Mouse (Mus musculus): Measurements from ENCODE around the gene Wnk4. TPM values are rescaled to one million over a fixed set of nuclear protein-coding genes. Genes with fewer than 3 reads are reported as not detected.

Wnk4 gene
- total RNA-seq, 1 experiment from 2014 or later = 3.4 TPM

- peak; percentile 38 for DNase-seq
These were observed 16.1 kb downstream of the Wnk4 start for GRCm38 (mm10) chr11:101276319-101277070.

- peak; percentile 22 for DNase-seq
These were observed 17.2 kb downstream of the Wnk4 start for GRCm38 (mm10) chr11:101277381-101278222.

- peak; percentile 89 for DNase-seq
These were observed 18.1 kb downstream of the Wnk4 start, which contains the start of the genes Cntd1 and Coa3 for GRCm38 (mm10) chr11:101278223-101279192. Cntd1 (plus strand) TSS chr11:101279012. Coa3 (minus strand) TSS chr11:101279114.

GRCm38 (mm10) chr11:101279193-101279569, 18.8 kb downstream of the Wnk4 start:
- peak; percentile 15 for DNase-seq

- no peak for DNase-seq
These were observed 20.5 kb downstream of the Wnk4 start for GRCm38 (mm10) chr11:101280837-101281236.

GRCm38 (mm10) chr11:101282896-101283295, 22.5 kb downstream of the Wnk4 start:
- no peak for DNase-seq

- DNase-seq = no peak
These were observed 23.4 kb downstream of the Wnk4 start for GRCm38 (mm10) chr11:101283805-101284204.

GRCm38 (mm10) chr11:101287306-101287705, 26.9 kb downstream of the Wnk4 start:
- DNase-seq = peak; percentile 64

- no peak for DNase-seq
These were observed 30.9 kb downstream of the Wnk4 start for GRCm38 (mm10) chr11:101291231-101291630.

- DNase-seq = no peak
These were observed 34.8 kb downstream of the Wnk4 start for GRCm38 (mm10) chr11:101295191-101295590.

- no peak for DNase-seq
These were observed 40.5 kb downstream of the Wnk4 start for GRCm38 (mm10) chr11:101300881-101301280.

GRCm38 (mm10) chr11:101301299-101302003, 41.1 kb downstream of the Wnk4 start:
- no peak for DNase-seq

- peak; percentile 99 for DNase-seq
These were observed 41.8 kb downstream of the Wnk4 start, which contains the start of gene Becn1 for GRCm38 (mm10) chr11:101302004-101302798. Becn1 (minus strand) TSS chr11:101302286.

- DNase-seq = no peak
These were observed 47.4 kb downstream of the Wnk4 start for GRCm38 (mm10) chr11:101307744-101308143.

- DNase-seq = no peak
These were observed 50.7 kb downstream of the Wnk4 start for GRCm38 (mm10) chr11:101311083-101311482.

GRCm38 (mm10) chr11:101312150-101312549, 51.8 kb downstream of the Wnk4 start:
- DNase-seq = no peak

- DNase-seq = no peak
These were observed 54.2 kb downstream of the Wnk4 start for GRCm38 (mm10) chr11:101314567-101314966.

- DNase-seq = no peak
These were observed 54.8 kb downstream of the Wnk4 start for GRCm38 (mm10) chr11:101315082-101315650.

GRCm38 (mm10) chr11:101315665-101316500, 55.5 kb downstream of the Wnk4 start, which contains the start of gene Psme3:
Psme3 (plus strand) TSS chr11:101316213.
- peak; percentile 96 for DNase-seq

Measured in adrenal gland, postnatal 14 days (tissue).